Mouse (Mus musculus): Measurements from ENCODE around the gene Pde3a. TPM values are rescaled to one million over a fixed set of nuclear protein-coding genes. Genes with fewer than 3 reads are reported as not detected.

Pde3a gene
- polyA plus RNA-seq, 1 experiment: 3.9 TPM

- no peaks in the 10 kb centered on the region for H3K27me3 ChIP-seq (replicated peaks)
- H3K36me3 ChIP-seq (replicated peaks; ENCODE audit: low read length): no peaks in the 10 kb centered on the region
- H3K4me3 ChIP-seq (replicated peaks): no peak overlapping the region
- no peak for TF ChIP-seq GATA1 (IDR thresholded peaks at IDR 0.05; ENCODE audit: borderline replicate concordance, low read length)
- no peak for TF ChIP-seq FLI1 (IDR thresholded peaks at IDR 0.05; ENCODE audit: low read length)
- no peaks in the 10 kb centered on the region for H3K4me1 ChIP-seq
- peaks cover 8% of the 10 kb centered on the region for H3K9me3 ChIP-seq
Measured at GRCm38 (mm10) chr6:141541136-141541535, 292.1 kb downstream of the Pde3a start.

- Histone ChIP-seq H3K9me3 (peaks cover 8% of the 10 kb centered on the region; the same call in 1 of the 2 replicates), H3K36me3 (replicated peaks; ENCODE audit: low read length) (no peaks in the 10 kb centered on the region), H3K4me1 (no peaks in the 10 kb centered on the region), H3K27me3 (replicated peaks) (no peaks in the 10 kb centered on the region), H3K4me3 (replicated peaks) (no peak overlapping the region)
- TF ChIP-seq FLI1 (IDR thresholded peaks at IDR 0.05; ENCODE audit: low read length) (no peak), GATA1 (IDR thresholded peaks at IDR 0.05; ENCODE audit: borderline replicate concordance, low read length) (no peak)
Measured at GRCm38 (mm10) chr6:141543344-141543743, 294.3 kb downstream of the Pde3a start.
